Mouse (Mus musculus) neural tube, embryonic 15.5 days (tissue): ENCODE data around the gene Cckbr. TPM values are rescaled to one million over a fixed set of nuclear protein-coding genes. Genes with fewer than 3 reads are reported as not detected.

ENCODE experiments used
- ATAC-seq: fragments of 200-750 bp; cut with Nextera tagmentation; 2 replicates; pipeline ENCODE4 v1.8.0; 2017; ENCODE audit warnings: mild to moderate bottlenecking, moderate TSS enrichment, moderate library complexity; ENCODE audit not compliant: low FRiP score
- H3K27ac ChIP-seq: fragments of 300-500 bp; sonication (generic); replicated peaks from 2 replicates; pipeline ENCODE4 v1.5.1; 2015; ENCODE audit warnings: mild to moderate bottlenecking, inconsistent platforms
- H3K27me3 ChIP-seq: fragments of 300-500 bp; sonication (generic); replicated peaks from 2 replicates; pipeline ENCODE4 v1.6.1; 2015; ENCODE audit warnings: inconsistent platforms
- H3K36me3 ChIP-seq: fragments of 300-500 bp; sonication (generic); 2 replicates; pipeline ENCODE4 v1.6.1; 2015; ENCODE audit warnings: inconsistent platforms
- H3K4me1 ChIP-seq: fragments of 300-500 bp; sonication (generic); 2 replicates; pipeline ENCODE4 v1.6.1; 2015; ENCODE audit warnings: inconsistent platforms
- H3K4me2 ChIP-seq: fragments of 300-500 bp; sonication (generic); 2 replicates; pipeline ENCODE4 v1.6.1; 2015; ENCODE audit warnings: inconsistent platforms, mild to moderate bottlenecking, moderate library complexity
- H3K4me3 ChIP-seq: fragments of 300-500 bp; sonication (generic); replicated peaks from 2 replicates; pipeline ENCODE4 v1.5.1; 2015; ENCODE audit warnings: mild to moderate bottlenecking, inconsistent platforms
- H3K9ac ChIP-seq: fragments of 300-500 bp; sonication (generic); replicated peaks from 2 replicates; pipeline ENCODE4 v1.6.1; 2015; ENCODE audit warnings: mild to moderate bottlenecking, inconsistent platforms
- H3K9me3 ChIP-seq: fragments of 300-500 bp; sonication (generic); replicated peaks from 2 replicates; pipeline ENCODE4 v1.6.1; 2016; ENCODE audit warnings: inconsistent platforms
- WGBS: fragments of 180-500 bp; shearing (Covaris S2); methylation state at CpG from one replicate; pipeline ENCODE4 v1.1.7; 2015; ENCODE audit warnings: mixed read lengths; 5-methylcytosine and 5-hydroxymethylcytosine counted together
- polyA plus RNA-seq: library from polyadenylated mRNA; unstranded; fragments of >200 nt; fragmentation: Nextera tagmentation; extraction: Ambion mirVana; gene quantifications from 2 replicates; pipeline ENCODE4 v1.2.1, GENCODE M21; 2015

The Cckbr gene
- polyA plus RNA-seq, 1 experiment from 2014 or later = 6.2 TPM

DNA sequence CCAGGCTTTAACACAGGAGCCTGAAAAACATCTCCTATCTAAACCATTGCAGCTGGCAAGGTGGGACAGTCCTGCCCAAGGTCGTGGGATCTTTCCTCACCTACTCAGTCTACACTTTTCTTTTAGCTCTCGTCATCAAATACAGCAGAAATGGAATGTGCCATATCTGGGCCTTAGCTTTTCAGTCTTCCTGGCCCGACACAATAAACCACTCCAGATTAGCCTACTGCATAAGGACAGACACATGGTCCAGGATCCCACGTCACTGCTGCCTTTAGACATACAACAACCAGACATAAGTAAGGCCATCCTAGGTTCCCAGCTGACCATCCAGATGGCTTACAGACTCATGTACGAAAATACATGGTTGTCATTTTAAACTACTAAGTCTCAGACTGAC, 84.6 kb downstream of the Cckbr start:
- no peak overlapping the region for H3K9ac ChIP-seq
- H3K9me3 ChIP-seq = no peaks in the 10 kb centered on the region
- ATAC-seq = no peak
- H3K4me3 ChIP-seq = no peak overlapping the region
- no peaks in the 10 kb centered on the region for H3K27me3 ChIP-seq
- H3K4me2 ChIP-seq = no peak overlapping the region
- H3K4me1 ChIP-seq = peaks cover 13% of the 10 kb centered on the region
- H3K27ac ChIP-seq = no peak overlapping the region
- H3K36me3 ChIP-seq = no peaks in the 10 kb centered on the region
- WGBS = 86% methylated on average over 5 of the region's 5 CpGs

DNA sequence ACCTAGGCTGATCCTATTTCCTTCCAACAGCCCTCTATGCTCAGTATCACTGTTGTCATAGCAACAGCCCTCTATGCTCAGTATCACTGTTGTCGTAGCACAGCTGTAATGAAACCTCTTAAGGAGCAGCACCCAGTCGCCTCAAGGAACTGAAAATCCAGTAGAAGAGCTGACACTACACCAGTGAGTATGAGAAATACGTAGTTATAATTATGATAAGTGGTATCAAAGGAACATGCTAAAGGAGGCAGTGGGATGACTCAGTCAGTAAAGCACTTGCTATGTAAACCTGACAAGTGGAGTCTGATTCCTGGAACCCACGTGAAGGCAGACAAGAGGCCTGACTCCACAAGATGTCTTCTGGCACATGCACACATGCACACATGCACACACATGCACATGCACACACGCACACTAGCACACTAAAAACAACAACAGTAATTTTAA, 88.3 kb downstream of the Cckbr start:
- 39% methylated on average over 5 of the region's 5 CpGs for WGBS
- no peaks in the 10 kb centered on the region for H3K36me3 ChIP-seq

DNA sequence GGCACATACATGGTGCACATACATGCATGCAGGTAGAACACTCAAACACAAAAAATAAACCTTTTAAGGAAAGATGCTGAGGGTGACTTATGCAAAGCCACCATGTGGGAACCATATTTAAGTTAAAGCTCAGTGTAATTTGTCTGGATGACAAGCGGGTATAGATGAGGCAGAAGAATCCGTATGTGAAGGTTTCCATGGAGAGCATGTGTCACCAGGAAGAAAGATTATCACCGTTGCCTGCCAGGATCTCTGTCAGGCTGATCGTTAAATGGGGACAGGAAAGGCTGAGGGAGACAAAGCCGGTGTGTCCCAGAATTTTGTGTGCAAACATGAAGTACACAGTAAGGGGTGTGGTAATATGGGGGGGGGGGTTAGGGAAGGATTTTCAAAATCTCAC, 89.0 kb downstream of the Cckbr start:
- 27% methylated on average over 5 of the region's 5 CpGs for WGBS
- Histone ChIP-seq H3K4me2 (no peak overlapping the region), H3K9ac (no peak overlapping the region), H3K36me3 (no peaks in the 10 kb centered on the region), H3K27ac (no peak overlapping the region), H3K4me3 (no peak overlapping the region), H3K27me3 (no peaks in the 10 kb centered on the region), H3K4me1 (peaks cover 13% of the 10 kb centered on the region), H3K9me3 (no peaks in the 10 kb centered on the region)
- peak; percentile 22 for ATAC-seq

More for the DNA sequence above, 88.3 kb downstream of the Cckbr start:
- Histone ChIP-seq H3K4me3 (no peak overlapping the region), H3K4me1 (peaks cover 13% of the 10 kb centered on the region), H3K27ac (no peak overlapping the region), H3K27me3 (no peaks in the 10 kb centered on the region), H3K4me2 (no peak overlapping the region), H3K9ac (no peak overlapping the region), H3K9me3 (no peaks in the 10 kb centered on the region)
- ATAC-seq = peak; percentile 89

DNA sequence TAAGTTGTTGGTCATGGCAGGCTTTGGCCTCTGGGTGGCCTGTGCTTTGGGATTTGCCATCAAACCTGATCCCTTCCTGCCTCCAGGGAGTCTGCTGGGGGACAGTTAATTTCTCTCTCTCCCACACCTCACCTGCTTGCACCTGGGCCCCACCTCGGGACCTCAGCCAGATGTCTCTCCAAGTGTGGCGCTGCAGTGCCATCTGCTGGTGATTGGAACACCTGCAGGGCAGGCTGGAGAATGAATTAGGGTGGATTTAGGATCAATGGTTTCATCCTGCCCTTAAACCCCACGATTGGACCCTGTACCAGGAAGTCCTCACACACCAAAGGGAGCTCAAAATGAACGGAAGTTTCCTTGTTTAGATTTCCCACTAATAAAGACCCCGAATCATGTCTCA, 89.6 kb downstream of the Cckbr start:
- no peaks in the 10 kb centered on the region for H3K27me3 ChIP-seq
- WGBS = 11% methylated on average over 5 of the region's 5 CpGs
- no peak overlapping the region for H3K4me3 ChIP-seq
- H3K4me2 ChIP-seq = no peak overlapping the region
- peak; percentile 71 for ATAC-seq
- no peaks in the 10 kb centered on the region for H3K36me3 ChIP-seq
- no peaks in the 10 kb centered on the region for H3K9me3 ChIP-seq
- H3K9ac ChIP-seq = no peak overlapping the region
- H3K4me1 ChIP-seq = peaks cover 13% of the 10 kb centered on the region
- no peak overlapping the region for H3K27ac ChIP-seq

DNA sequence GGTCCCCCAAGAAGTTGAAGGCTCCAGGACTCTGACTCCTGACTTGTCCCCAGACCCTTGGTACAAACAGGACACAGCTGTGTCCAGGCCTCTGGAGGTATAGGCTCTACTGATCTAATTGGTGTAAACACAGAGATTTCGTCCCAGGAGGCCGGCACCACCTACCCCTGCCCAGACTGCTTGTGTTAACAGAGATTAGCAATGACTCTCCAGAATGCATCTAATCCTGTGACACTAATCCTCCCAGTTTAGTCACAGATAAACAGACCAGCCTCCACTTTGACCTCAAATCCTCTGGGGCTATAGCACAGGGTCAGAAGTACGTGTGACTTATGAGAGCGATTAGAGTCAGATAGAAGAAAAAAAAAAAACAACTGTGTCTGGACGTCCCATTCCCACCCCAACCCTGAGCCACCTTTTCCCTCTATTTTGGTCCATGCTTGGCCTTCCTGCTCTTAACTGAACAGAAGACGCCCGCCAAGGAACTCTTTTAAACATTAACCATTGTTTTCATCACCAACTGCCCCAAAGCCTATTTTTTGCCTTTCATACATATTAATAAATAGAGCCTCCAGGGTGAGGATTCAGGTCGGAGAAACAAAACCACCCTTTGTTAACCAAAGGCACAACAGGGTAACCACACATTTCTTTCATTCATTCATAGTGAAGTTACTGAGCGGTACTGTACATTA, 91.3 kb downstream of the Cckbr start:
- no peaks in the 10 kb centered on the region for H3K9me3 ChIP-seq

DNA sequence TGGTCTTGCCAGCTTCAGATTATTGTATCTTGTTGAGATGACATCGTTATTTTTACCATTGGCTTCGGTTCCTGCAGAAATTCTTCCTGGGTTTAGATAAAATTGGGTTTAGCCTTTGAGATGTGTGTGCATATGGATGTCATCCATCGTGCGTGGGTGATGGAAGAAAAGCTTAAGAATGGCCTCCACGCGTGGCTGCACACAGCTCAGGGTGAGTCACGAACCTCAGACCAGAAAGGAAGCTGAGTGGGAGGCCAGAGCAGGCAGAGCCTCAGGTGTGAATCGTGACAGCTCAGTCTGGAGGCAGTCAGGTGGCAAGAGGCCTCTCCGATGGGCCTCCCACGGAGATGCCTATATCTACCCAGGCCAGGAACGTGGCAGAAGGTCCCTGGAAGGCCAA, 93.8 kb downstream of the Cckbr start:
- H3K4me1 ChIP-seq = peaks cover 6% of the 10 kb centered on the region
- ATAC-seq = no peak
- no peaks in the 10 kb centered on the region for H3K36me3 ChIP-seq
- whole genome bisulfite sequencing = 80% methylated on average over 11 of the region's 11 CpGs
- H3K4me3 ChIP-seq = no peak overlapping the region
- H3K9me3 ChIP-seq = no peaks in the 10 kb centered on the region
- no peak overlapping the region for H3K27ac ChIP-seq
- no peaks in the 10 kb centered on the region for H3K27me3 ChIP-seq
- H3K9ac ChIP-seq = no peak overlapping the region
- H3K4me2 ChIP-seq = no peak overlapping the region

More for the DNA sequence above, 91.3 kb downstream of the Cckbr start:
- Histone ChIP-seq H3K27ac (no peak overlapping the region), H3K4me3 (no peak overlapping the region), H3K27me3 (no peaks in the 10 kb centered on the region), H3K9ac (no peak overlapping the region), H3K4me1 (peaks cover 13% of the 10 kb centered on the region), H3K36me3 (no peaks in the 10 kb centered on the region), H3K4me2 (no peak overlapping the region)
- no peak for ATAC-seq
- 53% methylated on average over 9 of the region's 9 CpGs for WGBS

DNA sequence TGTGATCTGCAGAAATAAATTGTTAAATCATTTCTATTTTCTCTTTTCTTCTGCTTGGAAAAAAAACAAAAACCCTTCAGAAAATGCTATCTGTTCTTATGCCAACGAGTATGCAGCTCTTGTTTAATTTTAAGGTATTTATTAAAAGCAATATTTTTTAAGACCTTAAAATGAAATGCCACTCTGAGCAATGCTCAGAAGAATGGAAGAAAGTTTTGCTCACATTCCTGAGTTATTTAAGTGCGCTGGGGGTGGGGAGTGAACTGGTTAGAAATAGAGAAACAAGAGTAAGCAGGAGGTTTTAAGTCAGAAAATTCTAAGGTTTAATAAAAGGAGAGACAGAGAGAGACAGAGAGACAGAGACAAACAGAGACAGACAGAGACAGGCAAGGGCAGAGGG, 94.2 kb downstream of the Cckbr start:
- no peak overlapping the region for H3K4me3 ChIP-seq
- H3K9me3 ChIP-seq = no peaks in the 10 kb centered on the region
- no peak overlapping the region for H3K9ac ChIP-seq
- peaks cover 4% of the 10 kb centered on the region; the same call in 1 of the 2 replicates for H3K4me1 ChIP-seq
- no peak overlapping the region for H3K27ac ChIP-seq
- no peaks in the 10 kb centered on the region for H3K36me3 ChIP-seq
- WGBS = 77% methylated on average over 2 of the region's 2 CpGs
- no peak for ATAC-seq
- no peaks in the 10 kb centered on the region for H3K27me3 ChIP-seq
- no peak overlapping the region for H3K4me2 ChIP-seq

DNA sequence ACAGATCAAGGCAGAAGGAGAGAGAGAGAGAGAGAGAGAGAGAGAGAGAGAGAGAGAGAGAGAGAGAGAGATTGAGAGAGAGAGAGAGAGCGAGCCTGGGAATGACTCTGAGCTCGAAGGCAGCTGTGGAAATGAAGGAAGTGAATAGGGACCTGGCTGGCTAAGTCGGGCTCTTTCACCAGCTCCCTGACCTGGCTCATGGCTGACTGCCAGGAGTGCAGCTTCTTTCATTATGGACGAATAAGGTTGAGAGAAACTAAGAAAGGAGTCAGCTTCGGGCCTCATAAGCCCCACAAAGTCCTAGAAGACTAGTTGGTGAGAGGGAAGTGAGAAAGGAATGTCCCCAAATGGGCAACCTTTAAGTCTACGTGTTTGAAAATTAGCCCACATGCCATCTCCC, 94.7 kb downstream of the Cckbr start:
- no peaks in the 10 kb centered on the region for H3K4me1 ChIP-seq
- no peak overlapping the region for H3K4me2 ChIP-seq

More for the DNA sequence above, 94.7 kb downstream of the Cckbr start:
- no peaks in the 10 kb centered on the region for H3K27me3 ChIP-seq
- no peaks in the 10 kb centered on the region for H3K36me3 ChIP-seq
- H3K4me3 ChIP-seq = no peak overlapping the region
- WGBS = 45% methylated on average over 6 of the region's 6 CpGs
- no peak overlapping the region for H3K27ac ChIP-seq
- H3K9me3 ChIP-seq = no peaks in the 10 kb centered on the region
- ATAC-seq = no peak
- no peak overlapping the region for H3K9ac ChIP-seq

Other genes with a start within 250 kb of the Cckbr start
- not detected in 2 replicates for gene Olfr685, start 239.7 kb upstream of the Cckbr start, polyA plus RNA-seq
- gene Olfr686, start 218.2 kb upstream of the Cckbr start, polyA plus RNA-seq = not detected in 2 replicates
- gene Olfr688, start 137.6 kb upstream of the Cckbr start, polyA plus RNA-seq = not detected in 2 replicates
- gene Olfr689, start 114.6 kb upstream of the Cckbr start, polyA plus RNA-seq = not detected in 2 replicates
- not detected in 2 replicates for gene Olfr690, start 91.6 kb upstream of the Cckbr start, polyA plus RNA-seq
- gene Olfr691, start 83.5 kb upstream of the Cckbr start, polyA plus RNA-seq = 0.23 and 0.26 TPM in 2 replicates
- gene Olfr692, start 57.5 kb upstream of the Cckbr start, polyA plus RNA-seq = not detected in 2 replicates
- not detected in 2 replicates for gene Gm5901, start 50.7 kb upstream of the Cckbr start, polyA plus RNA-seq
- 39.0 and 41.9 TPM in 2 replicates for gene Fam160a2, start 25.7 kb upstream of the Cckbr start, polyA plus RNA-seq
- 0.08 and 0.09 TPM in 2 replicates for gene Cnga4, start 21.2 kb upstream of the Cckbr start, polyA plus RNA-seq
- 34.6 and 39.9 TPM in 2 replicates for gene Cavin3, start 56.6 kb downstream of the Cckbr start, polyA plus RNA-seq
- 83.2 and 91.4 TPM in 2 replicates for gene Smpd1, start 128.6 kb downstream of the Cckbr start, polyA plus RNA-seq
- 248 and 299 TPM in 2 replicates for gene Apbb1, start 155.9 kb downstream of the Cckbr start, polyA plus RNA-seq
- gene Hpx, start 174.4 kb downstream of the Cckbr start, polyA plus RNA-seq = 0.36 and 0.59 TPM in 2 replicates
- gene Trim3, start 207.8 kb downstream of the Cckbr start, polyA plus RNA-seq = 91.6 and 107 TPM in 2 replicates
- 163 and 179 TPM in 2 replicates for gene Timm10b, start 214.3 kb downstream of the Cckbr start, polyA plus RNA-seq
- gene Arfip2, start 214.7 kb downstream of the Cckbr start, polyA plus RNA-seq = 82.0 and 89.0 TPM in 2 replicates
- gene Gm45799, start 214.8 kb downstream of the Cckbr start, polyA plus RNA-seq = 16.4 and 16.6 TPM in 2 replicates
- 1.3 and 1.9 TPM in 2 replicates for gene Dnhd1, start 225.1 kb downstream of the Cckbr start, polyA plus RNA-seq